Mouse (Mus musculus) T-cell, adult 66 days (primary cell): ENCODE measurements around the gene Nsrp1. TPM values are rescaled to one million over a fixed set of nuclear protein-coding genes. Genes with fewer than 3 reads are reported as not detected.

Experiments
- total RNA-seq, 2 experiments: library from RNA; stranded (reverse); gene quantifications; 3 replicates in 1 of 2; 4 replicates in 1 of 2; pipeline ENCODE4 v1.2.4; 2023

Gene Nsrp1
- 10 to 100 TPM; 15.7 to 21.4 TPM for total RNA-seq

GRCm38 (mm10) chr11:77078273-77079134 lies at the start of gene Nsrp1:
TSS of gene Nsrp1 (minus strand) at chr11:77078435.

DNA sequence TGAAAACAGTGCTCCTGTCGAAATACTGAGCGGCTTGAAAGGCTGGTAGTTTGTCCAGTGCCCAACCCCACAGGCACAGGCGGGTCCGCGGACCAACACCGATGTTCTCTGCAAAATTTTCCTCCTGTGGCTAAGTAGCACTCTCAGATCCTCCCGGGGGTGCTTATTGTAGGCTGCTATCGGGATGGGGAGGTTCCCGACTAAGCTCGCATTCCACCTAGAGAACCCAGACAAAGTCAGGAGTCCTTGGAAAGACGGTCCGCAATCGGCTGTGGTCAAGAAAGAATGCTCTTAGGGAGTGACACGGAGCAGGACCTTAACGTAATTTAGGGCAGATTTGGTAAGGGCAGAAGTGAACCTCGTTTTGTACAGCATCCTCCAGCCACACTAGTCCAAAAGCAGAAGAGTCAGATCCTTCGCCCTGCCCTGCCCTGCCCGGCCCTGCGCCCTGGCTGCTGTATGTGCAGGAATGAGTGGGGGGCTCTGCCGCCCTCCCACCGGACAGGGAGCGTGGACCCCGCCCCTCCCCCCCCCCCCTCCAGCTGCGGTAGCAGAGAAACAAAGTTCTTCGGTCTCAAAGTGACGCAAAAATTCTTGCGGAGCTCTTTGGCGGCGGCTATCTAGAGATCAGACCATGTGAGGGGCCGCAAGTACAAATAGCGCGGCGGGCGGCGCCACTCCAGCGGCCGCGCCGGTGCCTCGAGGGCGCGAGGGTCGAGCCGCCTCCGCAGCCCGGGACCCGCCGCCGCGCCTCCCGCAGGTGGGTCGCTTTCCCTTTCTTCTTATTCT lies 80.1 kb downstream of the Nsrp1 start, which contains the start of gene Slc6a4:
Gene Slc6a4, plus strand, starts transcription at position 688 of the 789 bp plus-strand sequence.

Other genes starting within 250 kb of the Nsrp1 start
- 1 to 10 TPM; 1.7 to 2.3 TPM for gene Cpd, start 231.4 kb downstream of the Nsrp1 start, total RNA-seq
- gene Tmigd1, start 176.3 kb downstream of the Nsrp1 start, total RNA-seq: not detected
- gene Blmh, start 153.6 kb downstream of the Nsrp1 start, total RNA-seq: 10 to 100 TPM; 48.5 to 57.4 TPM
- gene Slc6a4, start 79.8 kb downstream of the Nsrp1 start, total RNA-seq: not detected
- under 1 TPM; 0.18 to 0.55 TPM for gene Efcab5, start 110.5 kb upstream of the Nsrp1 start, total RNA-seq
- gene Ssh2, start 137.9 kb upstream of the Nsrp1 start, total RNA-seq: 100 to 1,000 TPM; 250 to 259 TPM